Mouse (Mus musculus): ENCODE measurements around the gene Poldip3. TPM values are rescaled to one million over a fixed set of nuclear protein-coding genes. Genes with fewer than 3 reads are reported as not detected.

Gene Poldip3
- polyA plus RNA-seq, 1 experiment from 2014 or later, result 56.3 TPM

GRCm38 (mm10) chr15:83111290-83111689, 37.9 kb downstream of the Poldip3 start:
- Histone ChIP-seq H3K4me1 (replicated peaks; ENCODE audit: control insufficient read depth, insufficient read depth) (no peaks in the 10 kb centered on the region), H3K36me3 (ENCODE audit: control insufficient read depth, insufficient read depth, low read length) (peaks cover 5% of the 10 kb centered on the region; the same call in 1 of the 2 replicates), H3K4me2 (replicated peaks; ENCODE audit: low read depth) (no peak overlapping the region), H3K27me3 (ENCODE audit: control insufficient read depth, insufficient read depth, low read length) (no peaks in the 10 kb centered on the region), H3K4me3 (ENCODE audit: low read depth, low read length) (no peak overlapping the region), H3K27ac (replicated peaks) (no peak overlapping the region), H3K9me3 (ENCODE audit: control insufficient read depth, low read length) (no peaks in the 10 kb centered on the region), H3K9ac (ENCODE audit: low read length) (no peak overlapping the region)
- ATAC-seq (ENCODE audit: low FRiP score, low TSS enrichment), result no peak
- TF ChIP-seq CTCF (IDR thresholded peaks at IDR 0.05; ENCODE audit: low read depth) (no peak), EP300 (optimal IDR thresholded peaks at IDR 0.05) (no peak)
- no peak for DNase-seq (ENCODE audit: low spot score)
- WGBS, result 50% methylated on average over 6 of the region's 6 CpGs

- Histone ChIP-seq H3K4me3 (ENCODE audit: low read depth, low read length) (no peak overlapping the region), H3K27ac (replicated peaks) (no peak overlapping the region), H3K27me3 (ENCODE audit: control insufficient read depth, insufficient read depth, low read length) (no peaks in the 10 kb centered on the region), H3K36me3 (ENCODE audit: control insufficient read depth, insufficient read depth, low read length) (no peaks in the 10 kb centered on the region), H3K9ac (ENCODE audit: low read length) (no peak overlapping the region), H3K4me2 (replicated peaks; ENCODE audit: low read depth) (no peak overlapping the region), H3K4me1 (replicated peaks; ENCODE audit: control insufficient read depth, insufficient read depth) (no peaks in the 10 kb centered on the region), H3K9me3 (ENCODE audit: control insufficient read depth, low read length) (no peaks in the 10 kb centered on the region)
- no peak for DNase-seq (ENCODE audit: low spot score)
- ATAC-seq (ENCODE audit: low FRiP score, low TSS enrichment), result no peak
- TF ChIP-seq EP300 (optimal IDR thresholded peaks at IDR 0.05) (no peak), CTCF (IDR thresholded peaks at IDR 0.05; ENCODE audit: low read depth) (no peak)
- WGBS, result 70% methylated on average over 6 of the region's 6 CpGs
Observed at GRCm38 (mm10) chr15:83107814-83108213, 41.4 kb downstream of the Poldip3 start.

DNA sequence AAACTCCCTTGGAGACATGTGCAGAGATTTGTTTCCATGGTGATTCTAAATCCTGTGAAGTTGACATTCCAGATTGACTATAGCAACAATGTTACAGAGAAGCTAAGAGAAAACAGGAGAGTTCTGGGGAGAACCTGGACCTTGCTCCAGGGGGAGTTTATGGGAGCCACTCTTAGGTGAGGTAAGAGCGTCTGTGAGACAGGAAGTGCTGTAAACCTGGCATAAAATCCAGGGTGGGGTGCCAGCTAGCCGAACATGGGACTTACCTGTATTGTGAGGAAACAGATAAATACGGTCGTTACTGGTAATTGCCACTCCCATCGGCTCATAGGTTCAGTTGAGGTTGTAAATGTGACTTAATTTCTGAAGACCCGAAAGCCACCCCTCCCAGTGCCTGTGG, 42.8 kb downstream of the Poldip3 start:
- no peaks in the 10 kb centered on the region for H3K36me3 ChIP-seq (ENCODE audit: control insufficient read depth, insufficient read depth, low read length)
- ATAC-seq (ENCODE audit: low FRiP score, low TSS enrichment), result no peak
- no peak overlapping the region for H3K4me3 ChIP-seq (ENCODE audit: low read depth, low read length)
- H3K27ac ChIP-seq (replicated peaks), result no peak overlapping the region
- H3K9me3 ChIP-seq (ENCODE audit: control insufficient read depth, low read length), result no peaks in the 10 kb centered on the region
- WGBS, result 69% methylated on average over 6 of the region's 6 CpGs
- TF ChIP-seq CTCF (IDR thresholded peaks at IDR 0.05; ENCODE audit: low read depth) (no peak), EP300 (optimal IDR thresholded peaks at IDR 0.05) (no peak)
- H3K4me2 ChIP-seq (replicated peaks; ENCODE audit: low read depth), result no peak overlapping the region
- H3K27me3 ChIP-seq (ENCODE audit: control insufficient read depth, insufficient read depth, low read length), result no peaks in the 10 kb centered on the region
- no peak for DNase-seq (ENCODE audit: low spot score)
- H3K4me1 ChIP-seq (replicated peaks; ENCODE audit: control insufficient read depth, insufficient read depth), result no peaks in the 10 kb centered on the region
- no peak overlapping the region for H3K9ac ChIP-seq (ENCODE audit: low read length)

- 47% methylated on average over 1 of the region's 1 CpGs for WGBS
- H3K4me2 ChIP-seq (replicated peaks; ENCODE audit: low read depth), result no peak overlapping the region
Observed at GRCm38 (mm10) chr15:83103111-83103510, 46.1 kb downstream of the Poldip3 start.

DNA sequence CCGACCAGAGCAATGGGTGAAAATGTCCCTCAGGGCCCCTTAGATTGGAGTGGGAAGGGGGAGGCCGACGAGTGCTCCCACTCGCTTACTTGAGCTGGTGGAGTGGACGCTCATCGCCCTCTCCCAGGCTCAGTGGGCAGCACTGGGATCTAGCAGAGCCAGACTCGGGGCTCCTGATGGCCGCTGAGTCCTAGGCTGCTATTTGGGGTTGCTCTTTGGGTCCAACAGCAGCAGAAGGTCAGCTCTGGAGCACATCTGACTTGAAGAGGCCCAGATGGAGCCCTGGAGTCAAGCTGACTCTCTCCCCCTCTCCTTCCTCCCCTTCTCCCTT, 48.9 kb downstream of the Poldip3 start:
- H3K4me2 ChIP-seq (replicated peaks; ENCODE audit: low read depth), result peak overlapping the region; percentile 87
- peak overlapping the region; percentile 79 for H3K27ac ChIP-seq (replicated peaks)
- peak overlapping the region; percentile 85 for H3K9ac ChIP-seq (ENCODE audit: low read length)
- no peaks in the 10 kb centered on the region for H3K9me3 ChIP-seq (ENCODE audit: control insufficient read depth, low read length)
- ATAC-seq (ENCODE audit: low FRiP score, low TSS enrichment) (no peak; the same call in 1 of the 2 replicates), DNase-seq (ENCODE audit: low spot score) (no peak)
- H3K4me1 ChIP-seq (replicated peaks; ENCODE audit: control insufficient read depth, insufficient read depth), result peaks cover 6% of the 10 kb centered on the region; the same call in 1 of the 2 replicates
- under 1% methylated on average over 8 of the region's 8 CpGs for WGBS
- no peaks in the 10 kb centered on the region for H3K27me3 ChIP-seq (ENCODE audit: control insufficient read depth, insufficient read depth, low read length)
- H3K36me3 ChIP-seq (ENCODE audit: control insufficient read depth, insufficient read depth, low read length), result no peaks in the 10 kb centered on the region
- no peak for TF ChIP-seq EP300 (optimal IDR thresholded peaks at IDR 0.05)
- TF ChIP-seq CTCF (IDR thresholded peaks at IDR 0.05; ENCODE audit: low read depth), result no peak
- peak overlapping the region; percentile 60 for H3K4me3 ChIP-seq (ENCODE audit: low read depth, low read length)

More at GRCm38 (mm10) chr15:83103111-83103510, 46.1 kb downstream of the Poldip3 start:
- Histone ChIP-seq H3K9ac (ENCODE audit: low read length) (no peak overlapping the region), H3K4me1 (replicated peaks; ENCODE audit: control insufficient read depth, insufficient read depth) (peaks cover 6% of the 10 kb centered on the region; the same call in 1 of the 2 replicates), H3K27me3 (ENCODE audit: control insufficient read depth, insufficient read depth, low read length) (no peaks in the 10 kb centered on the region), H3K27ac (replicated peaks) (no peak overlapping the region), H3K36me3 (ENCODE audit: control insufficient read depth, insufficient read depth, low read length) (no peaks in the 10 kb centered on the region), H3K9me3 (ENCODE audit: control insufficient read depth, low read length) (no peaks in the 10 kb centered on the region), H3K4me3 (ENCODE audit: low read depth, low read length) (no peak overlapping the region)
- no peak for TF ChIP-seq CTCF (IDR thresholded peaks at IDR 0.05; ENCODE audit: low read depth)
- TF ChIP-seq EP300 (optimal IDR thresholded peaks at IDR 0.05), result no peak
- DNase-seq (ENCODE audit: low spot score) (no peak), ATAC-seq (ENCODE audit: low FRiP score, low TSS enrichment) (no peak)

DNA sequence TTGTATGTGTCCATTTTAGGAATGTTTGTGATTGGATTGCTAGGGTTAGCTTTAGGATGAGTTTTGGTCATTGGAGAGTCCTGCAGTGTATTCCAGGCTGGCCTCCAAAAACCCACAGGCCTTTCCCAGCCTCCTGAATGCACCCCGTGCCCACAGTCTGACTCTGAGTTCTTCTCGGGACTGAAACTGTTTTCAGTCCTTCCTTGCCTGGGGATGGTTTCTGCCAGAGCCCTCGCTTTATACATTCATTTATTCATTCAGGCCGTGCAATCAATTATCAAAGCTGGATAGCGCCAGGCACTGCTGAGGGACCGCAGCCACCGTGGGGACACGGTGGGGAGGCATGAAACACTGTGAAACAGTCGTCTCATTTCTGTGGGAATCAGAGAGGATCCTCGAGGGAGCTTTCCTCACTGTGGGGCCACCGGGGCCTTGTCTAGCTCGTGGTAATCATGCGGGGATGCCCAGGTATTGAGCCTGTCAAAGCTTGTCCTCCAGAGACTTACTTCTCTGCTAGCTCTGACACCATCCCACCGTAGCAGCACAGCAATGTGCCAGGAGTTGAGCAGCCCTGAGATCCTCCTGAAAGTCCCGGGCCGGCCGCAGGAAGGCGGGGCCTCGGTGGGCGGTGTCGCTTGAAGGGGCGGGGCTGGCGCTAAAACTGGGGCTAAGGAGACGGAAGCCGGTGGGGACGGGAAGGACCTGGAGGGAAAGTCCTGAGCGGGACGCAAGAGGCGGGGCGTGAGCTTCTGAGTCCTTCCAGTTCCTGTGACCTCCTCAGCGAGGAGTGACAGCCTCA, 49.5 kb downstream of the Poldip3 start:
- H3K9me3 ChIP-seq (ENCODE audit: control insufficient read depth, low read length), result no peaks in the 10 kb centered on the region
- H3K36me3 ChIP-seq (ENCODE audit: control insufficient read depth, insufficient read depth, low read length), result no peaks in the 10 kb centered on the region
- H3K4me3 ChIP-seq (ENCODE audit: low read depth, low read length), result peak overlapping the region; percentile 60
- peak; percentile 95 for ATAC-seq (ENCODE audit: low FRiP score, low TSS enrichment)
- H3K9ac ChIP-seq (ENCODE audit: low read length), result peak overlapping the region; percentile 85
- DNase-seq (ENCODE audit: low spot score), result peak; percentile 96
- peak overlapping the region; percentile 87 for H3K4me2 ChIP-seq (replicated peaks; ENCODE audit: low read depth)
- WGBS, result 2% methylated on average over 31 of the region's 31 CpGs
- peaks cover 6% of the 10 kb centered on the region; the same call in 1 of the 2 replicates for H3K4me1 ChIP-seq (replicated peaks; ENCODE audit: control insufficient read depth, insufficient read depth)
- peak overlapping the region; percentile 79 for H3K27ac ChIP-seq (replicated peaks)
- H3K27me3 ChIP-seq (ENCODE audit: control insufficient read depth, insufficient read depth, low read length), result no peaks in the 10 kb centered on the region
- TF ChIP-seq CTCF (IDR thresholded peaks at IDR 0.05; ENCODE audit: low read depth) (peak; percentile 12; the same call in 1 of the 2 replicates), EP300 (optimal IDR thresholded peaks at IDR 0.05) (no peak)

All from stomach, postnatal 0 days (tissue).